Mouse (Mus musculus) midbrain, embryonic 15.5 days (tissue): ENCODE results near the gene U90926. TPM values are rescaled to one million over a fixed set of nuclear protein-coding genes. Genes with fewer than 3 reads are reported as not detected.
"Not testable (repeated sequence)": the region's sequence is repeated elsewhere in the genome, so short reads cannot be mapped to it uniquely, and the experiment has no call there.

ENCODE experiments used
- ATAC-seq: fragments of 200-750 bp; cut with Nextera tagmentation; replicated peaks from 2 replicates; pipeline ENCODE4 v1.8.0; 2017; ENCODE audit warnings: moderate TSS enrichment
- H3K27ac ChIP-seq: fragments of 300-500 bp; sonication (generic); 2 replicates; pipeline ENCODE4 v1.5.1; 2015; ENCODE audit warnings: mild to moderate bottlenecking, inconsistent platforms
- H3K27me3 ChIP-seq: fragments of 300-500 bp; sonication (generic); replicated peaks from 2 replicates; pipeline ENCODE4 v1.6.1; 2015; ENCODE audit warnings: inconsistent platforms
- H3K36me3 ChIP-seq: fragments of 300-500 bp; sonication (generic); replicated peaks from 2 replicates; pipeline ENCODE4 v1.6.1; 2015; ENCODE audit warnings: inconsistent platforms
- H3K4me1 ChIP-seq: fragments of 300-500 bp; sonication (generic); 2 replicates; pipeline ENCODE4 v1.6.1; 2015; ENCODE audit warnings: inconsistent platforms
- H3K4me2 ChIP-seq: fragments of 300-500 bp; sonication (generic); 2 replicates; pipeline ENCODE4 v1.6.1; 2015; ENCODE audit warnings: inconsistent platforms, mild to moderate bottlenecking, moderate library complexity
- H3K4me3 ChIP-seq: fragments of 300-500 bp; sonication (generic); 2 replicates; pipeline ENCODE4 v1.5.1; 2015; ENCODE audit warnings: mild to moderate bottlenecking, inconsistent platforms
- H3K9ac ChIP-seq: fragments of 300-500 bp; sonication (generic); 2 replicates; pipeline ENCODE4 v1.6.1; 2015; ENCODE audit warnings: mild to moderate bottlenecking, inconsistent platforms
- H3K9me3 ChIP-seq: fragments of 300-500 bp; sonication (generic); 2 replicates; pipeline ENCODE4 v1.6.1; 2016; ENCODE audit warnings: inconsistent platforms
- WGBS: fragments of 180-500 bp; shearing (Covaris S2); methylation state at CpG from one replicate; pipeline ENCODE4 v1.1.7; 2015; ENCODE audit warnings: mixed read lengths; 5-methylcytosine and 5-hydroxymethylcytosine counted together
- polyA plus RNA-seq: library from polyadenylated mRNA; unstranded; fragments of >200 nt; fragmentation: Nextera tagmentation; extraction: Ambion mirVana; gene quantifications from 2 replicates; pipeline ENCODE4 v1.2.1, GENCODE M21; 2015

Gene U90926
- polyA plus RNA-seq, 1 experiment from 2014 or later: not detected

DNA sequence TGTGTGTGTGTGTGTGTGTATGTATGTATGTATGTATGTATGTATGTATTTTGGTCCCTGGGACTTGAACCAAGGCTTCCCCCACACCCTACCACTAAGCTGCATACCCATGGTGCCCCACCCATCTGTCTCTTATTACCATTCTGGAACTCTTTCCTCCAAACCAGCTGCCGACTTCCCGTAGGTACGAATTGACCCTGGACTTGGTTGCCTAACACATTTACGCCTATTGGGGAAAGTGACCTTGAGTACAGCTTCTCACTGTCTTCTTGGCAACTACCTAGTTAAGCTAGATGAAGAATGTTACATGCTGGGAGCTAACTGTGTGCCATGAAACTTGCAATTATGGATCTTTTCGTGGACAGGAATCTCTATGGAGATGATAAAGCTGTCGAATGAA lies 9.1 kb downstream of the U90926 start:
- WGBS: 96% methylated on average over 6 of the region's 6 CpGs
- H3K4me3 ChIP-seq: no peak overlapping the region
- no peak overlapping the region for H3K9ac ChIP-seq
- no peak overlapping the region for H3K27ac ChIP-seq
- ATAC-seq: no peak
- no peaks in the 10 kb centered on the region for H3K9me3 ChIP-seq
- H3K4me2 ChIP-seq: no peak overlapping the region
- H3K36me3 ChIP-seq: peaks cover 30% of the 10 kb centered on the region
- no peaks in the 10 kb centered on the region for H3K27me3 ChIP-seq
- no peaks in the 10 kb centered on the region for H3K4me1 ChIP-seq

DNA sequence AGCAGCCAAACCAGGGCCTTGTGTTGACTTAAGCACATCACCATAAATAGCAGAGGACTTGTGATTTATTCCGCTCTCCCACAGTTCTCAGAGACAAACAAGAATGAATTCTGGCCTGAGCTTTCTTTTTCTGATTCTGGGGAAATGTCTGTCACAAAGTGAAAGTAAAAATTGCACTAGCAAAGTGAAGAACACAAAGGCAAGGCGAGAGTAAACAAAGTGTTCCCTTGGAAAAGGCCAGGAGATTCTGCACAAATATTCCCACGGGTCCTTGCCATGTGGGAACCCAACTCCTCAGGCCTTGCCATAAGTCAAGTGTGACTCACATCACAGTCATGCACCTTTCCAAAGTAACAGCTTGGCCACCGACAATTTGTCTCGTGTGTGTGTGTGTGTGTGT lies 9.5 kb downstream of the U90926 start:
- H3K36me3 ChIP-seq: peaks cover 33% of the 10 kb centered on the region
- WGBS: 95% methylated on average over 4 of the region's 5 CpGs
- no peaks in the 10 kb centered on the region for H3K9me3 ChIP-seq
- H3K27me3 ChIP-seq: no peaks in the 10 kb centered on the region
- no peak overlapping the region for H3K9ac ChIP-seq
- no peak overlapping the region for H3K27ac ChIP-seq
- H3K4me3 ChIP-seq: no peak overlapping the region
- H3K4me1 ChIP-seq: no peaks in the 10 kb centered on the region
- ATAC-seq: no peak
- H3K4me2 ChIP-seq: no peak overlapping the region

DNA sequence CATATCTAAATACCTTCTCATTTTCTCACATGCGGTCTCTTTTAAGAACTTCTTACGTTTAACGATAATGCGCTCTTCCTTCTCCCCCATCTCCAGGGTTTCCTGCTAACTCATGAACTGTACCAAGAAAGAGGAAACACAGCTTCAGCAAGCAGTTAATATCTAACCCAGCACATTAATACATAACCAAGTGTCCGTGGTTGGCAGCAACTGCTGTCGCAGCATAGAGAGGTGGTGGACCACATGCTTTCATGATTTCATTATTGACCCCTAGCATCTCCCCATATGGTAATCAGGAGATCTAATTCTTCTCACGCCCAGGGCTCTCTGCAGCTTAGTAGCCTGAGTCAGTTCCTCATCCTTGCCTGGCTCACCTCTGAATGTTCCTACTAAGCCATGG lies 10.0 kb downstream of the U90926 start:
- Histone ChIP-seq H3K27me3 (no peaks in the 10 kb centered on the region), H3K4me1 (no peaks in the 10 kb centered on the region), H3K4me2 (no peak overlapping the region), H3K9me3 (no peaks in the 10 kb centered on the region), H3K4me3 (no peak overlapping the region), H3K27ac (no peak overlapping the region), H3K36me3 (peaks cover 36% of the 10 kb centered on the region), H3K9ac (no peak overlapping the region)
- 96% methylated on average over 7 of the region's 7 CpGs for WGBS
- ATAC-seq: no peak

DNA sequence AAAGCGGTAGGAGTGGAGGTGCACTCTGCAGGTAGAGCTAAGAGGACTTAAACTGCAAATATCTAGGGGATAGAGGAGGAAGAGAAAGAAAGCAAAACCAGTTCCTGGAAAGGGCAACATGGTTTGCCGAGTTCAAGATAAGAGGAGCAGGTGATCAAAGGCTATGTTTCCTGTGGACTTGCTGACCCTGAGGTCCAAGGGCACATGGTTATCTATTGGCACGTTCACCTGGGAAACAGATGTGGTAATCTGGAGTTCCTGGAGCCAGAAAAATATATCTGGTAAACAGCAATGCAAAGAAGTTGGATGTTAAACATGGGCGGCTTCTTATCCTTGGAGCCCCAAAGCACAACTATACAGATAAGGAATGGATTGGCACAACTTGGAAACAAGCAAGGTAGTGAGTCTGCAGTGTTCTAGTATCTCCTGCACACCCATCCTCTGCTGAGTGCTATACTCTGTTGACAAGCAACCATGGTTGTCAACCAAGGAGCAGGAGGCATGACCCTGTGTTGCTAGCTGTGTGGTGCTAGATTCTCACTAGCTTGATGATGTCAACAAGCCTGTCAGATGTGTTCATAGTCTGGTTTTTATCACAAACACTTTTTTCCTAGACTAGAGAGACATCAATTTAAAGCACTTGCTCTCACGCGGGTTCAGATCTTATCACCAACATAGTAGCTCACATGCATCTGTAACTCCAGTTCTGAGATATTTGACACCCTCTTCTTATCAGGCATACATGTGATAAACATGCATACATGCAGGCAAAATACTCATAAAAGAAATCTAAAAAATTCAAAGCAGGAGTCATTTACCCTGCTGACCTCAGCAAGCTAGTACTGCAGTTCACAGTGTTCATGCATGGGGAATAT lies 10.8 kb downstream of the U90926 start:
- no peak for ATAC-seq
- H3K36me3 ChIP-seq: peaks cover 38% of the 10 kb centered on the region

DNA sequence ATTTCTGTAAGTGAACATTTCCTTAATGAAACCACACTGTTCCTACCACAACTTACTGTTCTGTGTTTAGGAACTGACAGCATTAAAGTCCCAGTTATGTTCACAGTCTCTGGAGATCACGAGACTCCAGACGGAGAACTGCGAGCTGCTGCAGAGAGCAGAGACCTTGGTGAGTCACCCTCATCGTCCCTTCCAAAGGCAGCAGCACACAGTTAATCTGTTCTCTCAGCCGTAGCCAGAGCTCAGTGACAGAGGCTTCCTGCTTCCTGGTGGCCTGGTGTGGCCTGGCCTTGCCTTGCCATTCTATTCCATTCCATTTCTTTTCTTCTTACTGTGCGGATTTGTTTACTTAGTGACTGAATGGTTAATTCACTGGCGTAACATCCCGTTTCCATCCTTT lies 16.9 kb downstream of the U90926 start:
- peaks cover 39% of the 10 kb centered on the region for H3K36me3 ChIP-seq
- 0 out of 2 replicates have a peak overlapping the region, but pooled peaks have one; percentile 34 for H3K27ac ChIP-seq
- H3K4me2 ChIP-seq: no peak overlapping the region
- no peaks in the 10 kb centered on the region for H3K27me3 ChIP-seq
- no peak overlapping the region for H3K9ac ChIP-seq
- peaks cover 9% of the 10 kb centered on the region for H3K4me1 ChIP-seq
- 61% methylated on average over 8 of the region's 8 CpGs for WGBS
- H3K9me3 ChIP-seq: no peaks in the 10 kb centered on the region
- H3K4me3 ChIP-seq: no peak overlapping the region
- no peak for ATAC-seq

More for the DNA sequence above, 10.8 kb downstream of the U90926 start:
- H3K4me2 ChIP-seq: no peak overlapping the region
- H3K9ac ChIP-seq: no peak overlapping the region
- H3K9me3 ChIP-seq: no peaks in the 10 kb centered on the region
- no peaks in the 10 kb centered on the region for H3K27me3 ChIP-seq
- no peak overlapping the region for H3K27ac ChIP-seq
- 93% methylated on average over 6 of the region's 6 CpGs for WGBS
- no peaks in the 10 kb centered on the region for H3K4me1 ChIP-seq
- no peak overlapping the region for H3K4me3 ChIP-seq

DNA sequence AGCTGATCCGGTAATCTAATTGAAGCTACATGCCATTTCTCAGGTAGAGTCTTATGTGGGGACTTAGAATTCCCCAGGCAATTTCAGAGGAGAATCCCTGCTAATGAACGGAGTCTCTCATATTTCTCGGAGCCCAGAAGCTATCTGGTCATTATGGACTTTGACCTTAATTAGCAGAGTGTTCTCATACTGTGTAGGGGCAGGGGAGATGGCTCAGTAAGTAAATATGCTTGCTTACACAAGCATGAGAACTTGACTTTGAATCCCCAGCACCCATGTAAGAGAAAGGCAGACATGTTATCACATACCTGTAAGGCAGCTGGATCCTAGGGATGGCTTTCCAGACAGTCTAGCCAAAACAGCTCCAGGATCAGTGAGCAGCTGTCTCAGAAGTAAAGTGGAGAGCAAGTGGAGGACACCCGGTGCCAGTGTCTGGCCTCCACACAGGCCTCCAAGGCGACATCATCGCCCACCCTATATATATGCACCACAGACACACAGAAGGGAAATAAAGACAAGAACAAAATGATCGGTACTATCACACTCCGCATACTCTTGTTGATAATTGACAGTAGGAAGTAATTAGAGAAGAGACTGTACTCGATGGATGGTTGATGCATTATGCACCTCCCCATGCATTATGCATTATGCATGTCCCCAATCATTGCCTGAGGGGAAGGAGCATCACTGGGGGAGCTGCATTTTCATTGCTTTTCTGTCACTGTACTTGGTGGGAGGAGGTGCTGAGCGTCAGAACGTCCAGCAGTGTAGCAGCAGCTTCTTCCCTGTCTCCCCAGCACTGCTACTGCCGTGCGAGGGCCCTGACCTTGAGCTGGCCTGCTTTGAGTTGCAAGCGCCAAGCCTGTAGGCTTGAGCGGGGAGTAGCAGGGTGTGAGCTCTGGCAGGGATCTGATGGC lies 18.1 kb downstream of the U90926 start:
- Histone ChIP-seq H3K36me3 (peaks cover 44% of the 10 kb centered on the region), H3K27ac (peak overlapping the region; percentile 74)
- ATAC-seq: peak; percentile 86

DNA sequence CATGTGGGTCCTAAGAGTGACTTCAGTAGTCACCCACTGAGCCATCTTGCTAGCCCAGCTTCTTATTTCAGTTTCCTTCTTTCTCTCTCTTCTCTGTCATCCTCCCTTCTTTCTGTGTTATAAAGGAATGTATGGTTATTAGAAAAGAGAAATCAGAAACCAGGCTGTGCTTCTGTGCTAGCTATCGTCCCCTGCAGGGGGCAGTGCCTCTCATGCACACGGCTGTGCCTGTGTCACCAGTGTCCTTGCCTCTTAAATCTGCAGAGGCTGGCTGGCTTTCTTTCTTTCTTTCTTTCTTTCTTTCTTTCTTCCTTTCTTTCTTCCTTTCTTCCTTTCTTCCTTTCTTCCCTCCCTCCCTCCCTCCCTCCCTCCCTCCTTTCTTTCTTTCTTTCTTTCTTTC lies 19.5 kb downstream of the U90926 start:
- H3K4me1 ChIP-seq, H3K9me3 ChIP-seq, H3K4me3 ChIP-seq, H3K27me3 ChIP-seq, H3K9ac ChIP-seq, ATAC-seq, H3K4me2 ChIP-seq, H3K27ac ChIP-seq: not testable (repeated sequence)
- H3K36me3 ChIP-seq: peaks cover 33% of the 10 kb centered on the region
- 48% methylated on average over 2 of the region's 2 CpGs for WGBS

More for the DNA sequence above, 18.1 kb downstream of the U90926 start:
- Histone ChIP-seq H3K4me2 (no peak overlapping the region), H3K4me3 (no peak overlapping the region), H3K4me1 (peaks cover 9% of the 10 kb centered on the region), H3K9ac (no peak overlapping the region; the same call in 1 of the 2 replicates), H3K9me3 (no peaks in the 10 kb centered on the region), H3K27me3 (no peaks in the 10 kb centered on the region)
- WGBS: 58% methylated on average over 15 of the region's 15 CpGs

DNA sequence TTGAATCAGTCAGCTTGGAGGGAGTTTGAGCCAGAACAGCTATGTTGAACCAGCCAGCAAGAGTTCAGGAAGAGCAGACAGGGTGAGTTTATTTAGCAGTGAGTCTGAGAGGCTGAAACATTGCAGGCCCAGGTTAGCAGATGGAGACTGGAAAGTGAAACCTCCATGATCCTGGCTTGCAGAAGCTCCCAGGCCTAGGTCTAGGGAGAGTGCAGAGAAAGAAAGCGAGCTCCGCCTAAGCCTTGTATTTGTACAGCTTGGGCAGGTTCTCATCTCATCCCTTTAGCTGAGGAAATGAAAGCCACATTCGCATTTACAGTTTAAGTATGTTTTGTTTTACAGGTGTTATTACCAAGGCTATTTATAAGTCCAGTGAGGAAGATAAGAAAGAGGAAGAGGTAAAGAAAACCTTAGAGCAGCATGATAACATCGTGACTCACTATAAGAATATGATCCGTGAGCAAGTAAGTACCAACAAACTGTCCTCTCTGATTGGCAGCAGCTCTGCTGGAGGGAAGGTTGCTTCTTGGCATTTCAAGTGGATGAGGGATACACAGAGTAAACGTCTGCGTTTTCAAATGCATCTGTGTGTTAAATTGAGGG lies 26.2 kb downstream of the U90926 start:
- Histone ChIP-seq H3K27ac (no peak overlapping the region), H3K36me3 (peaks cover 45% of the 10 kb centered on the region), H3K27me3 (no peaks in the 10 kb centered on the region), H3K4me2 (no peak overlapping the region), H3K4me1 (no peaks in the 10 kb centered on the region), H3K9me3 (no peaks in the 10 kb centered on the region), H3K9ac (no peak overlapping the region), H3K4me3 (no peak overlapping the region)
- WGBS: 98% methylated on average over 7 of the region's 7 CpGs
- no peak for ATAC-seq

DNA sequence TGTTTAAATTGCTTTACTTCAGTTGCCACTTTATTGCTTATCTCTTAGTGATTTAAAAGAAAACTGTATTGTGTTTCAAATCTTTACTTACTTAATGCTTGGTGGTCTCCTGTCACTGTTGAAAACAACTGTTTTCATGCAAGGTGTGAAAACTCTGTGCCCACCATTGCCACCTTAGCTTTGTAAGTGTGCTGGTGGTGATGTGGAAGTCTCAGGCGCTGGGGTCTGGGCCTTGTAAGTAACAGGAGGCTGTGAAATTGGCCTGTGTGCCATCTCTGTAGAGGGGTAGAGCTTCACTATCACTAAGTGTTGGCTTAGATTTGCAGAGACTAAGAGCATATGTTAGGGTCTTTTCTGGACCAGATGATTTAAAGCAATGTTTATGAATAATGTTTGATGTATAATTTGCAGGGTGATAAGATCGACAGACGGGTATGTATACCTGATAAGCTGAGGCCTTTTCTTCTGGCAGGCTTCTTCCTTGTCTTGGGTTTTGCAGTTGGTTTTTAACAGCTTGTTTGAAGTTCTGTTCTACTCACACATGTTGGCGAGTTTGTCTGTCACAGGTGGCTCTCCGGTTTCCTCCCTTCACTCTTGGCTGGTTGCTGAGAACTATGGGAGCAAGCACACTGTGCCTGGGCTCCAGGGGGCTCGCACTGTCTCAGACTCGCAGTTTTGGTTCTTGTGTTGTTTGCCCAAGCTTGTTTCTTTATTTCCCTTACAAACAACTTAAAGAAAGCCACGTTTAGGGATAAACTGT lies 32.0 kb downstream of the U90926 start:
- 89% methylated on average over 8 of the region's 8 CpGs for WGBS
- no peak for ATAC-seq
- H3K27ac ChIP-seq: no peak overlapping the region
- H3K27me3 ChIP-seq: no peaks in the 10 kb centered on the region
- no peak overlapping the region for H3K4me2 ChIP-seq
- no peaks in the 10 kb centered on the region for H3K4me1 ChIP-seq
- H3K9ac ChIP-seq: no peak overlapping the region
- peaks cover 36% of the 10 kb centered on the region for H3K36me3 ChIP-seq
- H3K4me3 ChIP-seq: no peak overlapping the region
- H3K9me3 ChIP-seq: no peaks in the 10 kb centered on the region

DNA sequence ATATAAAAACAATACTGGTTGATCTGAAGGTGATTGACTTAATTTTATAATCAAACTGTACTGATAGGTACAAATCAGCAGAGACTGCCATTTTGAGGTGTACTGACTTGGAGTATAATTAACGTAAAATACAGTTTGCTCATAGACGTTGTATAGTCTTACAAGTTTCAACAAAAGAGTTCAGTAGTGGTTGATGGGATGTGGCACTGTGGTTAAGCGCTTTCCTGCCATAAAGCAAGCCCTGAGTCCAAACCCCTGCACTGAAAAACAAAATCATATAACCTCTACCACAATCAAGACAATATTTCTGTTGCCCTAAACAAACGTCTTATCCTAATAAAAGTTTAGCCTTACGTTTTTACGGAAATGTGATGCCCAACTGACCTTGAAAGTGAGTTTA lies 49.2 kb downstream of the U90926 start:
- Histone ChIP-seq H3K9ac (no peak overlapping the region), H3K4me1 (no peaks in the 10 kb centered on the region), H3K36me3 (peaks cover 16% of the 10 kb centered on the region), H3K9me3 (no peaks in the 10 kb centered on the region), H3K27me3 (no peaks in the 10 kb centered on the region), H3K4me2 (no peak overlapping the region), H3K4me3 (no peak overlapping the region), H3K27ac (no peak overlapping the region)
- no peak for ATAC-seq
- 95% methylated on average over 6 of the region's 6 CpGs for WGBS
